Mouse (Mus musculus) limb, embryonic 12.5 days (tissue): Measurements from ENCODE around the gene Btf3l4. TPM values are rescaled to one million over a fixed set of nuclear protein-coding genes. Genes with fewer than 3 reads are reported as not detected.

Experiments
- ATAC-seq: fragments of 200-750 bp; cut with Nextera tagmentation; 2 replicates; pipeline ENCODE4 v1.8.0; 2017; ENCODE audit warnings: low read depth, moderate TSS enrichment; ENCODE audit not compliant: insufficient number of reproducible peaks, insufficient read depth, low FRiP score, low TSS enrichment
- H3K27ac ChIP-seq: fragments of 300-500 bp; sonication (generic); 2 replicates; pipeline ENCODE4 v1.5.1; 2016; ENCODE audit warnings: mild to moderate bottlenecking, moderate library complexity
- H3K27me3 ChIP-seq: fragments of 300-500 bp; sonication (generic); 2 replicates; pipeline ENCODE4 v1.6.1; 2016; ENCODE audit warnings: mild to moderate bottlenecking, moderate library complexity
- H3K36me3 ChIP-seq: fragments of 300-500 bp; sonication (generic); 2 replicates; pipeline ENCODE4 v1.6.1; 2016; ENCODE audit warnings: mild to moderate bottlenecking, moderate library complexity
- H3K4me1 ChIP-seq: fragments of 300-500 bp; sonication (generic); replicated peaks from 2 replicates; pipeline ENCODE4 v1.6.1; 2016
- H3K4me2 ChIP-seq: fragments of 300-500 bp; sonication (generic); 2 replicates; pipeline ENCODE4 v1.6.1; 2016; ENCODE audit warnings: mild to moderate bottlenecking, moderate library complexity
- H3K4me3 ChIP-seq: fragments of 300-500 bp; sonication (generic); replicated peaks from 2 replicates; pipeline ENCODE4 v1.5.1; 2016; ENCODE audit warnings: mild to moderate bottlenecking
- H3K9ac ChIP-seq: fragments of 300-500 bp; sonication (generic); replicated peaks from 2 replicates; pipeline ENCODE4 v1.6.1; 2016; ENCODE audit warnings: mild to moderate bottlenecking, moderate library complexity
- H3K9me3 ChIP-seq: fragments of 300-500 bp; sonication (generic); 2 replicates; pipeline ENCODE4 v1.6.1; 2016; ENCODE audit warnings: mild to moderate bottlenecking, moderate library complexity
- WGBS: fragments of 180-500 bp; shearing (Covaris S2); methylation state at CpG from one replicate; pipeline ENCODE4 v1.1.7; 2016; 5-methylcytosine and 5-hydroxymethylcytosine counted together
- polyA plus RNA-seq: library from polyadenylated mRNA; unstranded; fragments of >200 nt; fragmentation: Nextera tagmentation; extraction: Ambion mirVana; gene quantifications from 2 replicates; pipeline ENCODE4 v1.2.1, GENCODE M21; 2016

Btf3l4 gene
- polyA plus RNA-seq: 247 and 250 TPM in 2 replicates

DNA sequence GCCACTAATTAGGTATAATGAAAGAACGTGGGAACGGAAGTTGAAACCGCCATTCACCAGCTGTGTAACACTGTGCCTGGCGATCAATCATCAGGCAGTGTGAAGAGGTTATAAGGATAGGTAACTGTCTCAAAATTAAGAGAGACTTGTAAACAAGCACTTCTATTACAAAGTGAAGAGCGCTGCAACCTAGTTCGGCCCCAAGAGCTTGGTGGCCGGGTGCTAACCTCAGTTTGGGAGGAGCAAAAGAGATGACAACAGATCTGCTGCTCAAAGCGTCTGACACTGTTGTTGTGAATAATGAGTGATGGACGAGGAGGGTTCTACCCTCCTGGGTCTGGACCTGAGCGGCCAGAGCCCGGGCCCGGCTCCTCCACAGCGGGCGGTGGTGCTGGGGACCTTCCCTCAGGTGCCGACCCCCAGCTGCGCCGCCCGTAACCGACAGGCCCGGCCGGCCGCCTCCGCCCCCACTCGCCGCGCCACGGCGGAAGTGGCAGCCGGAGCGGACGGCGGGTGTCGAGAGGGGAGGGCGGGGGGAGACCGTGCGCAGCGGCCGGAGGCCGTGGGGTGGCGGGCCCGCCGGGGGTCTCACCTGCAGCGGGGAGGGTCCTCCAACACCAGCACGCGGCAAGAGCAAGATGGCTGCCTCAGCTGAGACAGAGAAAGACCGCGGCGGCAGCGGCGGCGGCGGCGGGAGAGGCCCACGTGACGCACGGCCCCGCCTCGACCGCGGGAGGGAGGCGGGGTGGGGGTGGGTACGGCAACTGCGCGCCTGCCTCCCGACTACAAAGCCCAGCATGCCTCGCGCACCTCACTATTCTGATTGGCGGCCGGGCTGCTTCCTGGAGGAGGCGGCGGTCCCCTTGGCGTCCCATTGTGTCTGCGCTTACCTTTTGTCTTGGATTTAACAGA is at the start of gene Btf3l4:
Gene Btf3l4, minus strand, starts transcription at position 699 of the 912 bp plus-strand sequence.
- Histone ChIP-seq H3K9me3 (no peaks in the 10 kb centered on the region), H3K36me3 (peaks cover 22% of the 10 kb centered on the region), H3K4me3 (peak within 1 kb of the TSS; percentile 90), H3K27me3 (no peaks in the 10 kb centered on the region), H3K9ac (peak within 1 kb of the TSS; percentile 98), H3K4me1 (peaks cover 30% of the 10 kb centered on the region), H3K27ac (peak within 1 kb of the TSS; percentile 99), H3K4me2 (peak within 1 kb of the TSS; percentile 66)
- under 1% methylated on average over 72 of the region's 73 CpGs for WGBS
- peak; percentile 93 for ATAC-seq

DNA sequence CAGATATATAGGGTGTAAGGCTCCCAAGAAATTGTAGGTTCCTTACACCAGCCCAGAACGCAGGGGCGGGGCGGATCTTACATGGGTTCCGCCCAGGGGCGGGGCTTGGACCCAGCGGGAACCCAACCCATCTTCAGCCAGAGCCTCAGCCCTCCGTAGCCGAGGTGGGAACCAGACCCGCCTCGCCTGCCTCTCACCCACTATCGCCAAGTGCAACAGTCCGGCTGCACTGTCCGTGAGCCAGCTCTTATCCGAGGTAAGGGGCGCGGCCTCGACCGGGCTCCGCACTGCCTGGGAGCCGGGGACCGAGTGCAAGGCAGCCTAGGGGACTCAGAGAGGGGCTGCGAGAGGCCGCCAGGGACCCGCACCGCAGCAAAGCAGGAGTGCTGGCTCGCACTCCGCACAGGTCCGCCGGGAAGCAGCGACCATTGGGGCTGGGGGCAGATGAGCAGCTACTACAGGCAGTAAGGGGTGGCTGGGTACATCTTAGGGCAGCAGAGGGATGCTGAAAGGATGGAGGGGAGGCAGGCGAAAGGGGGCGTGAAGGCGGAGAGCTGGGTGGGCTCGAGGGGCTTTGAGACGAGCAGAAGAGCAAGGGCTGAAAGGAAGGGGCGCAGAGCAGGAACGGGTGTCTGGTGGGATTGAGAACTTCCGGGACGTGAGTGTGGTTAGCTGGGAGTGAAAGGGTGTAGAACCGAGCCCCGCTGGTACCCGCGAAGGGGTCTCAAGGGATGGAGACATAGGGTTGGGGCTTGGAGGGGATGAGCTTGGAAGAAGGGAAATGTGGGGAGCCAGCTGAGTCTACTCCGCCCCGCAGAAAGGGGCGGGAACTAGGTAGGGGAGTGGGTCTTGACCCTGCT is 45.8 kb upstream of the Btf3l4 start, which contains the start of gene Rab3b:
Gene Rab3b, plus strand, starts transcription at position 101 of the 860 bp plus-strand sequence.
- peak within 1 kb of the TSS; percentile 59 for H3K9ac ChIP-seq
- H3K27ac ChIP-seq: no peak within 1 kb of the TSS
- peaks cover 6% of the 10 kb centered on the region; the same call in 1 of the 2 replicates for H3K4me1 ChIP-seq
- under 1% methylated on average over 46 of the region's 46 CpGs for WGBS
- peak within 1 kb of the TSS; percentile 97 for H3K4me2 ChIP-seq
- H3K4me3 ChIP-seq: peak within 1 kb of the TSS; percentile 64
- no peaks in the 10 kb centered on the region for H3K36me3 ChIP-seq
- peak; percentile 80 for ATAC-seq
- H3K9me3 ChIP-seq: no peaks in the 10 kb centered on the region
- H3K27me3 ChIP-seq: peaks cover 25% of the 10 kb centered on the region

DNA sequence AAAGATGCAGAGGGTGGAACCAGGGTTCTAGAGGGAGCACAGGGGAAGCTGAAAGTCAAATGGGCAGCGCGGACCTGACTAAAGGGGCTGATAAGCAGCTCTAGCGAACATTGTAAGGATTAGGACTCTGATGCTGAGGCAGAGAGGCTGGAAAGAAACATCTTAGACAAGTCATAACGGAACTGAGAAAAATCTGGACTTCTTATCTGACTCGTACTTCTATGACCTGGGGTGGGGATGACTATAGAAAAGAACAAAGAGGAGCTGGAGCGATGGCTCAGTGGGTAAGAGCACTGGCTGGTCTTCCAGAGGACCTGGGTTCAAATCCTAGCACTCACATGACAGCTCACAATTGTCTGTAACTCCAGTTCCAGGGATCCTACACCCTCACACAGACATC is 44.5 kb upstream of the Btf3l4 start:
- WGBS: 87% methylated on average over 6 of the region's 6 CpGs
- Histone ChIP-seq H3K4me3 (no peak overlapping the region), H3K27ac (no peak overlapping the region), H3K36me3 (no peaks in the 10 kb centered on the region), H3K27me3 (peaks cover 25% of the 10 kb centered on the region), H3K4me1 (peaks cover 6% of the 10 kb centered on the region; the same call in 1 of the 2 replicates), H3K4me2 (no peak overlapping the region), H3K9me3 (no peaks in the 10 kb centered on the region), H3K9ac (no peak overlapping the region)
- no peak for ATAC-seq

DNA sequence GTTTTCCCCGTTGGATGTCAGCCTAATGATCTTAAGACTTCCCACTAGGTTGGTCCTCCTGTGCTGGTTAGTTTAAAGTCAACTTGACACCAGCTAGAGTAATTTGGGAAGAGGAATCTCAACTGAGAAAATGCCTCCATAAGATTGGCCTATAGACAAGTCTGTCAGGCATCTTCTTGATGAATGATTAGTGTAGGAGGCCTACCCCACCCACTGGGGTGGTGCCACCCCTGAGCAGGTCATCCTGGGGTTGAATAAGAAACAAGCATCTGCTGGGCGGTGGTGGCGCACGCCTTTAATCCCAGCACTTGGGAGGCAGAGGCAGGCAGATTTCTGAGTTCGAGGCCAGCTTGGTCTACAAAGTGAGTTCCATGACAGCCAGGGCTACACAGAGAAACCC is 40.3 kb upstream of the Btf3l4 start:
- Histone ChIP-seq H3K27me3 (peaks cover 13% of the 10 kb centered on the region), H3K9ac (no peak overlapping the region), H3K9me3 (no peaks in the 10 kb centered on the region), H3K4me3 (no peak overlapping the region), H3K27ac (no peak overlapping the region), H3K4me2 (no peak overlapping the region), H3K36me3 (no peaks in the 10 kb centered on the region), H3K4me1 (no peaks in the 10 kb centered on the region)
- ATAC-seq: no peak
- WGBS: 85% methylated on average over 5 of the region's 5 CpGs

DNA sequence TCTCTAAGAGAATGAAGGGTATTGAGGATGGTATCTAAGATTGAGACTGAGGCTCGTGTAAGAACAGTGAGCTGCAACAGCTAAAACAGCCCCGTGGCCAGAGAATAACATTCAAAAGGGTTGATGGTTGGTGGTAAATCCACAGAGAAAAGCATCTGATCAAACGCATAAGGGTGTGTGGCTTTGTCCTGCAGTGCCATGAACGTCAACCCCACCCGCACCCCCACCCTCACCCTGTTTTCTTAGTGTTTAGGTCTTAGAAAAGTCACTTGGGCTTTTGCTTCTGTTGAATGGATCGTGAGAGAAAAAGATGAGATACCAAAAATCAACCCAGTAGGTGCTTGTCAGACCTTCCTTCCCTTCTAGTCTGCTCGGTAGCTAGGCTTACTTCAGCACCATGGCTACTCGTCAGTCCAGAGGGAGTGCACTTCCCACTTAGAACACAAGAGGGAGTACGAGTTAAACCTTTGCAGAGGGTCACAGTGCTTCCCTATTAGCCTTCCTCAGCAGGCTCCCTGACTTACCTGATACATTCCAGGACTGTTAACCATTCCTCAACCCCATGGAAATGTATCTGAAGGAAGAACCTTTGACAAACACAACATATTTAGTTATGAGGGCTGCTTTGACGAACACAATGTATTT is 36.4 kb upstream of the Btf3l4 start:
- Histone ChIP-seq H3K36me3 (peaks cover 2% of the 10 kb centered on the region; the same call in 1 of the 2 replicates), H3K4me1 (no peaks in the 10 kb centered on the region), H3K27me3 (no peaks in the 10 kb centered on the region), H3K4me2 (no peak overlapping the region), H3K4me3 (no peak overlapping the region), H3K9me3 (no peaks in the 10 kb centered on the region), H3K9ac (no peak overlapping the region), H3K27ac (no peak overlapping the region)
- ATAC-seq: 0 out of 2 replicates have a peak, but pooled peaks have one; percentile 52
- 38% methylated on average over 10 of the region's 10 CpGs for WGBS

DNA sequence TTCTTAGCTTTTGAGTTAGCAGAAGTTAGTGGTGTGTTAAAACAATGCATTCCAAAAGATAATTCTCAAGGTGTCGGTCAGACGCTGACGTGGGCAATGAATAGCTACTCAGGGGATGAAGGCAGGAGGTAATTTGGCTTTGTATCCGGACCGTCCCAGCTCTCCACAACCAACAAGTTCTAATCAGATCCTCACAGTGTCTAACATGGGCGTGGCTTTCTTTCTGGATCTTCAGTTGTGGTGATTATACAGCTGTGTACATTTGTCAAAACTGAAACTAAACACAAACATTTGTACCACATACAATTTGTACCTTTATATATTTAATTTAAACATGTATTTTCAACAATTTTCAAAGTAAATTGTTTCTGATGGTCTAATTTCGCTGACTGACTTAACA is 33.4 kb upstream of the Btf3l4 start:
- 88% methylated on average over 7 of the region's 7 CpGs for WGBS
- ATAC-seq: no peak

DNA sequence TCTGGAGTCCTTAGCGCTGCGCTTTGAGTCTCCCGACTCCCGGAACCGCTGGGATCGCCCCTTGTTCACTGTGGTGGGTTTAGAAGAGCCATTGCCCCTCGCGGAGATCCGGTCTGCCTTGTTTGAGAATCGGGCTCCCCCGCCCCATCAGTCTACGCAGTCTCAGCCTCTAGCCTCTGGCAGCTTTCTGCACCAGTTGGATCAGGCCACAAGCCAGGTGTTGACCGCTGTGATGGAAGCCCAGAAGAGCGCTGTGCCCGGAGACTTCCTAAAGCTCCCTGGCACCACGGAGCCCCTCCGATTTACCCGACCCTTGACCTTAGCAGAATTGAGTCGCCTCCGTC is 15.1 kb upstream of the Btf3l4 start, which contains the start of gene A730015C16Rik:
Gene A730015C16Rik, minus strand, starts transcription at position 115 of the 344 bp plus-strand sequence.
- Histone ChIP-seq H3K27ac (peak within 1 kb of the TSS; percentile 89), H3K4me1 (peaks cover 13% of the 10 kb centered on the region), H3K9me3 (no peaks in the 10 kb centered on the region), H3K4me3 (peak within 1 kb of the TSS; percentile 92), H3K36me3 (peaks cover 28% of the 10 kb centered on the region), H3K9ac (peak within 1 kb of the TSS; percentile 84), H3K4me2 (peak within 1 kb of the TSS; percentile 97), H3K27me3 (no peaks in the 10 kb centered on the region)
- 10% methylated on average over 20 of the region's 20 CpGs for WGBS
- ATAC-seq: no peak

More for the DNA sequence above, 33.4 kb upstream of the Btf3l4 start:
- H3K36me3 ChIP-seq: peaks cover 28% of the 10 kb centered on the region
- H3K4me2 ChIP-seq: no peak overlapping the region
- no peaks in the 10 kb centered on the region for H3K27me3 ChIP-seq
- H3K27ac ChIP-seq: no peak overlapping the region
- no peak overlapping the region for H3K9ac ChIP-seq
- H3K9me3 ChIP-seq: no peaks in the 10 kb centered on the region
- no peaks in the 10 kb centered on the region for H3K4me1 ChIP-seq
- no peak overlapping the region for H3K4me3 ChIP-seq

DNA sequence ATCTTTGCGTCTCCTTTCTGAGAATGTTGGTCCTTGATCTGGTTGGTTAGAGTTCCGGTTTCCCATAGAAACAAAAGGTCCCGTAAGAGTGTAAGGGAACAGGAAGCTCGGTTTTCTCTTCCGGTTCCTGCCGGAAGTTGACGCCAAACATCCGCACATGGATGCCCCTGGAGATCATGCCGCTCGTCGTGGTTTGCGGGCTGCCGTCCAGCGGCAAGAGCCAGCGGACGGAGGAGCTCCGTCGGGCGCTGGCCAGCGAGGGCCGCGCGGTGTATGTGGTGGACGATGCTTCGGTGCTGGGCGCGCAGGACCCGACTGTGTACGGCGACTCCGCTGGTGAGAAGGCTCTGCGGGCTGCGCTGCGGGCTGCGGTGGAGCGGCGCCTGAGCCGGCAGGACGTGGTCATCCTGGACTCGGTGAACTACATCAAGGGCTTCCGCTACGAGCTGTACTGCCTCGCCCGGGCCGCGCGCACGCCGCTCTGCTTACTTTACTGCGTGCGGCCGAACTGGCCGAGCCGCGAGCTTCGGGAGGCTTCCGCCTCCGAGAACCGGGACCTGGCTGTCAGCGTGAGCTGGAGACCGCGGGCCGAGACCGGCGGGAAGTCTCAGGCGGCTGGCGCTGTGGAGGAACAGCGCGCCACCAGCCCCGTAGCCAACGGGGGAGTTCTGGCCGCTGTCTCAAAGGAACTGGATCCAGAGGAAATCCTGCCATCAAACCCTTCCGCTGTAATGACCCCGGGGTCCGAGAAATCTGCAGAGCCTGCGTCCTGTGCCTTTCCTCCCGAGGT is 14.5 kb upstream of the Btf3l4 start, which contains the start of gene Kti12:
Gene Kti12, plus strand, starts transcription at position 71 of the 790 bp plus-strand sequence.
- peak within 1 kb of the TSS; percentile 97 for H3K4me2 ChIP-seq
- peak within 1 kb of the TSS; percentile 89 for H3K27ac ChIP-seq
- peak within 1 kb of the TSS; percentile 92 for H3K4me3 ChIP-seq
- peak within 1 kb of the TSS; percentile 84 for H3K9ac ChIP-seq
- no peaks in the 10 kb centered on the region for H3K9me3 ChIP-seq
- peak; percentile 79 for ATAC-seq
- WGBS: under 1% methylated on average over 77 of the region's 77 CpGs
- H3K4me1 ChIP-seq: peaks cover 13% of the 10 kb centered on the region
- no peaks in the 10 kb centered on the region for H3K27me3 ChIP-seq
- peaks cover 23% of the 10 kb centered on the region for H3K36me3 ChIP-seq

DNA sequence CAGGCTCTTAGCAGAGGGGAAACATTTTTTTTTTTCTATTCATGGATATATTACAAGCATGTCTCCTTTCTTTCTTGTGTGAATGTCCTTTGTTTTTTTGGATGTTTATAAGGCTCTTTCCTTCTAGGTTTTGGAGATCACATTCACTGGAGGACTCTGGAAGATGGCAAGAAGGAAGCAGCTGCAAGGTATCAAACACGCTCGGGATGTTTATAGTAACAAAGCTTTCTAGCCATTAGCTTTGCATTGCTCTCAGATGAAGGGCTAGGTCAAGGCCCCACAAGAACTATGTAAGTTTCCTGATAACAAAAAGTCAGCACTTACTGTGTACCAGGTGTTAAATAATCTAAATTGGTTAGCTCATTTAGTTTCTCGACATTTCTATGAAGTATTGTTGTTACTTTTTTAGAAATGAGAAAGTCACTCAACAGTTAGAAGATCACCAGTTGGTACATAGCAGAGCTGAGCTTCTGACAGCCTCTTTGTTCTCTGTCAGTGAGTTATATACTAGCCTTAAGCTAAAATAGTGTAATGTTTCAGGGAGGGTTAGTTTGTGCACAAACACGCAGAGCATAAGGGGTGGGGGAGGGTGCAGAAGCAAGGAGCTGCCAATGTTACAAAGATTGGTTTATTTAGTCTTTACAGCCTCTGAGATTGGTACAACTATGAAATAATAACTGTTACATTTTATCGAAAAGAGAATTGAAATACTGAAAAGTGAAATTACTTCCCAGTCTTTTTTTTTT is 12.6 kb upstream of the Btf3l4 start:
- ATAC-seq: no peak
- Histone ChIP-seq H3K9ac (no peak overlapping the region), H3K27ac (no peak overlapping the region), H3K36me3 (peaks cover 18% of the 10 kb centered on the region), H3K4me1 (peaks cover 13% of the 10 kb centered on the region), H3K4me3 (no peak overlapping the region), H3K27me3 (no peaks in the 10 kb centered on the region), H3K4me2 (no peak overlapping the region), H3K9me3 (no peaks in the 10 kb centered on the region)
- 86% methylated on average over 5 of the region's 5 CpGs for WGBS
